Mouse (Mus musculus) G1E-ER4 (cell line): ENCODE measurements around the gene Mapkap1. TPM values are rescaled to one million over a fixed set of nuclear protein-coding genes. Genes with fewer than 3 reads are reported as not detected.

Source experiments
- GATA1 ChIP-seq: IDR thresholded peaks from one replicate; pipeline ENCODE4 v1.8.0; 2012; ENCODE audit warnings: low read length, inconsistent platforms
- polyA plus RNA-seq: library from polyadenylated mRNA; stranded (reverse); fragments of >175 nt; gene quantifications from 2 replicates; pipeline ENCODE4 v1.2.3, GENCODE M21; 2012

Gene Mapkap1
- polyA plus RNA-seq, 1 experiment: 107 TPM

- no peak for TF ChIP-seq GATA1
Measured at GRCm38 (mm10) chr2:34573073-34573472, 166.5 kb downstream of the Mapkap1 start.

DNA sequence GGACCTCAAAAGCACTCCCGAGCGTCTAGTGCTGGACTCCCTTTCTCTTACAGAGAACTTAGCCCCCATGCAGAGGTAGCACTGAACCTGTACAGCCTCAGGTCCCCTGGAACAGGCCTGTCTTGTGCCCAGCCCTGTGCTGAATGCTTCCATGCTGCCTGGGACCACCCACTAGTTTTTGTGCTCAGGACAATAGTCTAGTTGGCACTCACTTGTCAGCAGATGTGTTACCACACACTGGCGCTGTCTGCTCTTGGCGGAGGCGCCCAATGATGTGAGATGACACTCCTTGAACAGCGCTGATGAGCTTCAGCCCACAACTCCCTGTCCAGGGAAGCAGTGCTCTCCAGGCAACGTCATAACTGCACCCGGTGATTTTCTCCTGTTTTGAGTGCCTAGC is 182.0 kb downstream of the Mapkap1 start:
- TF ChIP-seq GATA1: no peak

DNA sequence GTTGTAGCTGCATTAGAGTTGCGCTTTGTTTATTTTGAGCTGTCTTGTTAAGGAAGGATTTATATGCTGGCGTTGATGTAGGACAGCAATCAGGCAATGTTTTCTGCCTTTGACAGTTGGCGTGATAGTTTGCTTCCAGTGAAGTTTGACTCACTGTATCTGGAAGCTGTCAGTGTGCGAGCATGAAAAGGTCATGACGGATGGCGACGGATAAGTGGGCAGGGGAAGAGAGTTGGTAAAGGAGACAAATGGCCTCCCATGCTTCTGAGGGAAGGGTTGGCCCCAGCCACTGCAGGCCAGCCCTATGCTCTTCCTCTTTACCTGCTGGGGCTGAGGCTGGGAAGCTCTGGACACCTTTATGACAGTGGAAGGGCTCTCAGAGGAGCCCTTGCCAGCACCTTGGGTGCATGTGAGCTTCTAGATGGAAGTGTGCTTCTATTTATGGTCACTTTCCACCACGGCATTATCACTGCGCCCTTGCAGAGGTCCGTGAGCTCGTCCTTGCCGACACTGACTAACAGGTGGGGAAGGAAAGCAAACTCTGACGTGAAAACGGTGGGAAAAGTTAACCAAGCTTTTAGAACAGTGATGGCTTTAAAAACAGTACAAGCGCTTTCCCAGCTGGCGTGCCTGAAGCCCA is 185.3 kb downstream of the Mapkap1 start:
- no peak for TF ChIP-seq GATA1

DNA sequence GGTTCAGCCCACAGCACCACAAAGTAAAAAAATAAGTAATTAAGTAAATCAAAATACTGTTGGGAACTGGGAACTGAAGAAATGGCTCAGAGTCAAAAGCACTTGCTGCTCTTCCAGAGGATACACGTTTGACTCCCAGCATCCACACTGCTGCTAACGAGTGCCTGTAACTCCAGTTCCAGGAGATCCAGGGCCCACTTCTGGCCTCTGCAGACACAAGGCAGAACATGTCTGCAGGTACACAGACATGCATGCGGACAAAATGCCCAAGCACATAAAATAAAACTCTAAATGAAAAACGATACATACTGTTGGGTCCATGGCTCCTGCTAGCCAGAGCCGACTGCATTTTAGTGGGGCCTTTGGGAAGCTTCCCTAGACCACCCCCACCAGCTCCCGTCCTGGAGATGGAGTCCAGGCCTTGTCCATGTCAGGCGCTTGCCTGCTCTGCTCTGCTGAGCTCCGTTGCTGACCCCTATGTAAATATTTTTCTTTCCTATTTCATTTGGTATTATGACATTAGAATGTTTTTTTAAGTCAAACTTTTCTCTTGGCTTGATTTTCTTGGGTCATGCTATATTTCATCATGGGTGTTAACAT is 185.9 kb downstream of the Mapkap1 start:
- no peak for TF ChIP-seq GATA1

DNA sequence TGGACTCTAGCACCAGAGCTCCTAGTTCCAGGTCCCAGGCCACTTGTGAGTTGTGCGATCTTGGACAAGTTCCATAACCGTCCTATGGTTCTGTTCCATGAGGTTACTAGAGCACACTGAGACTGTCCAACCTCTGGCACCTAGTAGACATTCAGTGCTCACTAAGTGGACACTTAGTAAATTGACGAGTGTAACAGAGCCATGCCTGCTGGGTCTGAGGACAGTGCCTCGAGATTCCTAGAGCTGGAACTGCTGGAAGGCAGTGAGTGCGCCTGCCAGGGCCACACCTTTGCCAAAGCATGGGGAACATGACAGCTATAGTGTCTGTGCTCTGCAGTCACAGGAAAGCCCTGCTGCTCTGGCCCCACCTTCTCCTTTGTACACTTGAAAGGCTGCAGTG is 187.4 kb downstream of the Mapkap1 start:
- TF ChIP-seq GATA1: no peak

- TF ChIP-seq GATA1: no peak
Measured at GRCm38 (mm10) chr2:34599606-34600255, 193.2 kb downstream of the Mapkap1 start.

DNA sequence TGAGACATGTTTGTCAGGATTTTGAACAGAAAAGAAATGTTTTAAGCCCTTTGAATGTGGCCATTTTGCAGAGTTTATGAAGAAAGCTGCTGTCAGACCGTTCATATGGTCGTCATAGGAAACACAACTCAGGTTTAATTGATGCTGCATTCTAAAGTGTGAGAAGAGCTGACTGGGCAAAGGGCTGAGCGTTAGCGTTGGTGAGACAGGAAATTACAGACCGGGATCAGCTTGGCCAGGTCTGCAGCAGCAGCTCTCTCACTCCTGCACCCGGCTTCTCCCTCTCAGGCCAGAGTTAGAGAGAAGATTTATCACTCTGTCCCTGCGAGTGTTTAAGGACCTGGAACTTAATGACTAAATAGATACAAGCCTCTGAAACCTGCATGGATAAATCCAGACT is 194.2 kb downstream of the Mapkap1 start:
- TF ChIP-seq GATA1: no peak

GRCm38 (mm10) chr2:34602111-34602541 is 195.6 kb downstream of the Mapkap1 start:
- no peak for TF ChIP-seq GATA1

DNA sequence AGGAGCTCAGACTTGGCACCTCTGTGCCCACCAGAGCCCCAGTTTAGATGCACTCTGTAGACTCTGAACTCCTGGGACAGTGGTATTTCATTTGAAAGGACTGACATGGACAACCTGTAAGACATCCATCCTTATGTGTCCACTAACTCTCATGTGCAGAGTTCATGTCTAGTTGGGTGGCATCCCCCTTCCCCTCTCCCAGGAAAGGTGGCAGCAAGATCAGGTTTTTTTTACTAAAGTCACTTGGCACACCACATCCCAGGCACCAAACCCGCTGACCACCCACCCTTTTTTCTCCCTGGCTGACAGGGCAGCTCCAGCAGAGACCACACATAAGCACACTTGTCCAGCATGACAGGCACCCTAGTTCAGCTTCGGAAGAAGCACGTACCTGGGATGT is 196.3 kb downstream of the Mapkap1 start:
- TF ChIP-seq GATA1: no peak

DNA sequence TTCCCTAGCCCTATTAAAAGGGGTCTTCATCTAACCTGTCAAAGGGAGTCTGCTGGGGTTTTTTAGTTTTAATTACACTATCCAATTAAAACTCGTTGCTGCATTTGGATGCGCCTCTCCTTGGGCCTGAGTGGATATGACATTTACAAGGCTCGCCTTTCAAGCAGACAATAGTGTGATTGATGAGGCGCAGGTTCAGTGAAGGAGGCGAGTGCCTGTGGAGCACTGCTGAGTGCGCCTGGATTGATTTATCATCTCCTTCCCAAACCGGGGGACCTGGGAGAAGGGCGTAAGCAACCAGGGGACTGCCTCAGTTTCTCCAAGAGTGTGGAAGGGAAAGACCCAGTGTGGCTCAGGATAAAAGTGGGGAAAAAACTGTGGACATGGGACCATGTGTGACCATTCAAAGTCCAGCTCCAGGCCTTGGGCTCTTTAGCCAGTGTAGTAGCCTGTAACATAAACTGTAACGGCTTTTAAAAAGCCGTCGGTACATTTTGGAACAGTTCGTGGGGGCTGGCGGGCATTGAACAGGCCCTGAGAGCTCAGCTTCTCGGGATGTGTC is 197.2 kb downstream of the Mapkap1 start:
- no peak for TF ChIP-seq GATA1

- no peak for TF ChIP-seq GATA1
Measured at GRCm38 (mm10) chr2:34605040-34605439, 198.5 kb downstream of the Mapkap1 start.

DNA sequence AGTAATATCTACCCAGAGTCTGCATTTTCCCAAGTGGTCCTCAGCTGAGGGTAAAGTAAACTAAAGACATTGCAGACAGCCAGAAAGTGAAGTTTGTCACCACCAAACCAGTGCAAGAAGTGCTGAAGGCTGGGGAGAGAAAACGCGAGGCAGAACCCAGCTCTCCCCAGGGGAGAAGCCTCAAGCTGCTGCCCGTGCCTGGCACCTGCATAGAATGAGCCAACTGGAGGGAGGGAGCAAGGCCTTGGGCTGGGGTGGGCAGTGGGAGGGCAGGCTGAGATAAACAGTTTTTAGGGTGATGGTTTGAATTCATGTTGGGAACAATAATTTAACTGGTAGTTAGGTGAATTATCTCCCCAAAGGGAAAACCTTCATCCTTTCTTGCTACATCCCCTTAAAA is 202.3 kb downstream of the Mapkap1 start:
- TF ChIP-seq GATA1: no peak

GRCm38 (mm10) chr2:34609516-34609915 is 202.9 kb downstream of the Mapkap1 start:
- no peak for TF ChIP-seq GATA1

DNA sequence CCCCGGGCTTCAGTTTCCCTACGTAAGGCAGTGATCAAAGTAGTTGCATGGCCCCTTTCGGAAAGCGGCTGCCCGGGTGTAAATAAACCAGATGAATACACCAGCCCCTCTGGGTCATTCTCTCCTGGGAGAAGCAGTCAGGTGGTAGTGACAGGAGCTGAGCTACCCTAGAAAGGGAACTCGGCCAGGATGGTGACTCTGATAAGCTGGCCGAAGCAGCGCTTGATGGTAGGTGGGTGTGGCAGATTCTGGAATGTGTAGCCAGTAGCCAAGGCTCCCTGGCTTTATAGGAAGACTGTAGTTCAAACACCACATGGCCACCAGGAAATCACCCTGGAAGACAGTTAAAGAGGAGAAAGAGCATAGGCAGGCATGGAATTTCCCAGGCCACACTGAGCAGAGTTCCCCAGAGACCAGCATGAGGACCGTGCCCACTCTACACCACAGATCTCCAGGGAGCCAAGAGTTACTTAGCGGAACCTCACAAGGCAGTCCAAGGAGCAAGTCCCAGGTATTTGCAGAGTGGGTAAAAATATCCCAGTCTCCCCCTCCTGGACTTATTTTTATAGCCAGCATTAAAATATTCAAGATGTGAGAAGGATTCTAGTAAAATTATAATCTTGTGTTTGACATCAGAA is 214.3 kb downstream of the Mapkap1 start:
- no peak for TF ChIP-seq GATA1

- TF ChIP-seq GATA1: no peak
Measured at GRCm38 (mm10) chr2:34621485-34621884, 214.9 kb downstream of the Mapkap1 start.

DNA sequence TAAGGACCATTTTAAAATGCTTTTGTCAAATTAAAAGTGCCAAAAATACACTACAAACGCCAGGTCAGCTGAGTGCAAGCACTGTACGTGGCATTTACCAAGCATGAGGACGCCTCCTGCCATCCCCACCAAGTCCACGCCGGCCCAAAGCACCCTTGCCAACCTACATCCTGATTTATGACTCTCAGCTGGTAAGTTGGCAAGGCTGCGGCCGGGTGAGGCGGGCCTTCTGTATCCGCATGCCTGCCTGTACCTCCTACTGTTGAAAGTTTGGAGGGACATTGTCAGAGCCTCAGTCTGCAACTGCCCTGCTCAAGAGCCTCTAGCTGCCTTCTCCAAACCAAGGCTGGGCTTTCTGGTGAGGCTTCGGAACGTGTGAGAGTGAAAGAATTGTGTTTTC is 215.9 kb downstream of the Mapkap1 start:
- TF ChIP-seq GATA1: no peak
